Mouse (Mus musculus): ENCODE data around the gene Fam98b. TPM values are rescaled to one million over a fixed set of nuclear protein-coding genes. Genes with fewer than 3 reads are reported as not detected.

The Fam98b gene
- polyA plus RNA-seq, 1 experiment from 2014 or later, result 14.7 TPM

GRCm38 (mm10) chr2:117222651-117223050 is 26.9 kb upstream of the Fam98b start:
- no peak overlapping the region for H3K9ac ChIP-seq (replicated peaks; ENCODE audit: low read depth, low read length)
- H3K9me3 ChIP-seq (ENCODE audit: control insufficient read depth, low read length), result no peaks in the 10 kb centered on the region
- H3K4me2 ChIP-seq (ENCODE audit: low read length), result no peak overlapping the region
- no peak for ATAC-seq
- H3K36me3 ChIP-seq (ENCODE audit: control insufficient read depth, insufficient read depth), result no peaks in the 10 kb centered on the region
- no peak overlapping the region for H3K4me3 ChIP-seq (replicated peaks; ENCODE audit: low read length)
- no peaks in the 10 kb centered on the region for H3K27me3 ChIP-seq (replicated peaks; ENCODE audit: control insufficient read depth, insufficient read depth, low read length)
- peaks cover 3% of the 10 kb centered on the region; the same call in 1 of the 2 replicates for H3K4me1 ChIP-seq (replicated peaks; ENCODE audit: control insufficient read depth, insufficient read depth, low read length)
- H3K27ac ChIP-seq (ENCODE audit: low read length), result no peak overlapping the region
- 87% methylated on average over 9 of the region's 9 CpGs for WGBS

- no peak overlapping the region; the same call in 1 of the 2 replicates for H3K9ac ChIP-seq (replicated peaks; ENCODE audit: low read depth, low read length)
These were observed 20.9 kb upstream of the Fam98b start for GRCm38 (mm10) chr2:117228601-117229125.

GRCm38 (mm10) chr2:117230261-117230660 is 19.3 kb upstream of the Fam98b start:
- H3K9me3 ChIP-seq (ENCODE audit: control insufficient read depth, low read length), result no peaks in the 10 kb centered on the region
- H3K4me3 ChIP-seq (replicated peaks; ENCODE audit: low read length), result no peak overlapping the region
- no peak for ATAC-seq
- H3K9ac ChIP-seq (replicated peaks; ENCODE audit: low read depth, low read length), result no peak overlapping the region
- no peak overlapping the region for H3K27ac ChIP-seq (ENCODE audit: low read length)
- H3K4me1 ChIP-seq (replicated peaks; ENCODE audit: control insufficient read depth, insufficient read depth, low read length), result peaks cover 8% of the 10 kb centered on the region; the same call in 1 of the 2 replicates
- no peaks in the 10 kb centered on the region for H3K27me3 ChIP-seq (replicated peaks; ENCODE audit: control insufficient read depth, insufficient read depth, low read length)
- WGBS, result 83% methylated on average over 7 of the region's 7 CpGs
- no peaks in the 10 kb centered on the region for H3K36me3 ChIP-seq (ENCODE audit: control insufficient read depth, insufficient read depth)
- H3K4me2 ChIP-seq (ENCODE audit: low read length), result no peak overlapping the region

More at GRCm38 (mm10) chr2:117228601-117229125, 20.9 kb upstream of the Fam98b start:
- Histone ChIP-seq H3K4me2 (ENCODE audit: low read length) (no peak overlapping the region; the same call in 1 of the 2 replicates), H3K27me3 (replicated peaks; ENCODE audit: control insufficient read depth, insufficient read depth, low read length) (no peaks in the 10 kb centered on the region), H3K27ac (ENCODE audit: low read length) (peak overlapping the region; percentile 74), H3K36me3 (ENCODE audit: control insufficient read depth, insufficient read depth) (no peaks in the 10 kb centered on the region), H3K4me1 (replicated peaks; ENCODE audit: control insufficient read depth, insufficient read depth, low read length) (peaks cover 8% of the 10 kb centered on the region; the same call in 1 of the 2 replicates), H3K4me3 (replicated peaks; ENCODE audit: low read length) (no peak overlapping the region), H3K9me3 (ENCODE audit: control insufficient read depth, low read length) (no peaks in the 10 kb centered on the region)
- 34% methylated on average over 11 of the region's 11 CpGs for WGBS
- peak; percentile 84 for ATAC-seq

DNA sequence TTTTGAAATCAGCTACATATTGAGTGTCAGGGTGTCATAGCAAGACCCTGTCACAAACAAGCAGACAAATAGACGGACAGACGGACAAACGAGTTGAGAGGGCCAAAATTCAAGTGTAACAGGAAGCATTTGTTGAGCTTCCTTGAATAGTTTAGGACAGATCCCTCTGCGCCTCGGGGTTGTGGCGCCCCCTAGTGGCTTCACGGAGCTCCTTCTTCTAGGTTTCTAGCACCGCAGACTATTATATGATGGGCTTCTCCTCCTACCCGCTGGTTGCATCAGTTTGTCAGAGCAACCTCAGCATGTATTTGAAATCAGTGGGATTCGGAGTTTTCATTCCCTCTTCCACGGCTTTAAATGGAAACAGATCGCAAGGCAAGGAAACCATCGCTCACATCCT is 18.3 kb upstream of the Fam98b start:
- Histone ChIP-seq H3K4me3 (replicated peaks; ENCODE audit: low read length) (no peak overlapping the region), H3K9ac (replicated peaks; ENCODE audit: low read depth, low read length) (no peak overlapping the region), H3K4me2 (ENCODE audit: low read length) (no peak overlapping the region), H3K9me3 (ENCODE audit: control insufficient read depth, low read length) (no peaks in the 10 kb centered on the region), H3K36me3 (ENCODE audit: control insufficient read depth, insufficient read depth) (no peaks in the 10 kb centered on the region), H3K4me1 (replicated peaks; ENCODE audit: control insufficient read depth, insufficient read depth, low read length) (peaks cover 8% of the 10 kb centered on the region; the same call in 1 of the 2 replicates), H3K27ac (ENCODE audit: low read length) (no peak overlapping the region), H3K27me3 (replicated peaks; ENCODE audit: control insufficient read depth, insufficient read depth, low read length) (no peaks in the 10 kb centered on the region)
- 9% methylated on average over 13 of the region's 13 CpGs for WGBS
- peak; percentile 79 for ATAC-seq

- Histone ChIP-seq H3K4me3 (replicated peaks; ENCODE audit: low read length) (no peak overlapping the region), H3K36me3 (ENCODE audit: control insufficient read depth, insufficient read depth) (no peaks in the 10 kb centered on the region), H3K4me2 (ENCODE audit: low read length) (no peak overlapping the region), H3K9me3 (ENCODE audit: control insufficient read depth, low read length) (no peaks in the 10 kb centered on the region), H3K27ac (ENCODE audit: low read length) (no peak overlapping the region), H3K4me1 (replicated peaks; ENCODE audit: control insufficient read depth, insufficient read depth, low read length) (no peaks in the 10 kb centered on the region), H3K27me3 (replicated peaks; ENCODE audit: control insufficient read depth, insufficient read depth, low read length) (no peaks in the 10 kb centered on the region), H3K9ac (replicated peaks; ENCODE audit: low read depth, low read length) (no peak overlapping the region)
- WGBS, result 74% methylated on average over 4 of the region's 4 CpGs
- no peak for ATAC-seq
These were observed 7.6 kb upstream of the Fam98b start for GRCm38 (mm10) chr2:117241953-117242352.

DNA sequence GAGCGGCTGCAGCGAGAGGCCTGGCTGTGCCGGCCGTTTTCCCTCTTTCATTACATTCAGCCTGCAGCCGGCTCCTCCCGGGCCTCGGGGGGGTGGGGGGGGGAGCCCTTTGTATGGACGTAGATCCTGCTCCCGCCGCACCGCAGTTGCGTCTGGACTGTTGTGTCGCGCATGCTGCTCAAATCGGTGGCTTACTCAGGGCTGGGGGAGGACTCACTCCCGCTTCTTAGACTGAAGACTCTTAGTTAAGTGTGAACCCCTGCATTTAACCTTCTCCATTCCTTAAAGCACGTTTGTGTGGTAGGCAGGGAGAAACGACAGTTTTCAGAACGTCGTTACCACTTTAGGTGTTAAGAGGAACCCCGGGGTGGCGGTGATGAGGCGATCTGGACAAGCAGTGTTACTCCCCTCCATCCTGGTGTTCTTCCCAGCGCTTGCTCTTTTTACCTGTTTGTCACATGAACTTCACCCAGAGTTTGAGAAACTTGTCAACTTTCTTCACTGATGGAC is 517 bp downstream of the Fam98b start:
- WGBS, result 0% methylated on average over 24 of the region's 24 CpGs
- peak; percentile 71 for ATAC-seq
- H3K9me3 ChIP-seq (ENCODE audit: control insufficient read depth, low read length), result no peaks in the 10 kb centered on the region
- peaks cover 11% of the 10 kb centered on the region for H3K4me1 ChIP-seq (replicated peaks; ENCODE audit: control insufficient read depth, insufficient read depth, low read length)
- no peaks in the 10 kb centered on the region for H3K27me3 ChIP-seq (replicated peaks; ENCODE audit: control insufficient read depth, insufficient read depth, low read length)
- no peaks in the 10 kb centered on the region for H3K36me3 ChIP-seq (ENCODE audit: control insufficient read depth, insufficient read depth)
- H3K9ac ChIP-seq (replicated peaks; ENCODE audit: low read depth, low read length), result peak overlapping the region; percentile 86
- H3K4me3 ChIP-seq (replicated peaks; ENCODE audit: low read length), result peak overlapping the region; percentile 61
- peak overlapping the region; percentile 84 for H3K4me2 ChIP-seq (ENCODE audit: low read length)
- peak overlapping the region; percentile 75 for H3K27ac ChIP-seq (ENCODE audit: low read length)

GRCm38 (mm10) chr2:117255415-117255814 is 5.9 kb downstream of the Fam98b start:
- peaks cover 8% of the 10 kb centered on the region for H3K4me1 ChIP-seq (replicated peaks; ENCODE audit: control insufficient read depth, insufficient read depth, low read length)
- no peak for ATAC-seq
- no peak overlapping the region for H3K4me3 ChIP-seq (replicated peaks; ENCODE audit: low read length)
- no peak overlapping the region for H3K9ac ChIP-seq (replicated peaks; ENCODE audit: low read depth, low read length)
- no peak overlapping the region for H3K4me2 ChIP-seq (ENCODE audit: low read length)
- H3K9me3 ChIP-seq (ENCODE audit: control insufficient read depth, low read length), result no peaks in the 10 kb centered on the region
- 84% methylated on average over 2 of the region's 2 CpGs for whole genome bisulfite sequencing
- H3K27ac ChIP-seq (ENCODE audit: low read length), result no peak overlapping the region
- H3K27me3 ChIP-seq (replicated peaks; ENCODE audit: control insufficient read depth, insufficient read depth, low read length), result no peaks in the 10 kb centered on the region
- peaks cover 2% of the 10 kb centered on the region; the same call in 1 of the 2 replicates for H3K36me3 ChIP-seq (ENCODE audit: control insufficient read depth, insufficient read depth)

- Histone ChIP-seq H3K9me3 (ENCODE audit: control insufficient read depth, low read length) (no peaks in the 10 kb centered on the region), H3K4me3 (replicated peaks; ENCODE audit: low read length) (no peak overlapping the region), H3K9ac (replicated peaks; ENCODE audit: low read depth, low read length) (no peak overlapping the region), H3K27ac (ENCODE audit: low read length) (no peak overlapping the region), H3K4me1 (replicated peaks; ENCODE audit: control insufficient read depth, insufficient read depth, low read length) (no peaks in the 10 kb centered on the region), H3K27me3 (replicated peaks; ENCODE audit: control insufficient read depth, insufficient read depth, low read length) (no peaks in the 10 kb centered on the region), H3K4me2 (ENCODE audit: low read length) (no peak overlapping the region), H3K36me3 (ENCODE audit: control insufficient read depth, insufficient read depth) (peaks cover 5% of the 10 kb centered on the region)
- ATAC-seq, result no peak
- WGBS, result 92% methylated on average over 1 of the region's 1 CpGs
These were observed 8.1 kb downstream of the Fam98b start for GRCm38 (mm10) chr2:117257617-117258016.

DNA sequence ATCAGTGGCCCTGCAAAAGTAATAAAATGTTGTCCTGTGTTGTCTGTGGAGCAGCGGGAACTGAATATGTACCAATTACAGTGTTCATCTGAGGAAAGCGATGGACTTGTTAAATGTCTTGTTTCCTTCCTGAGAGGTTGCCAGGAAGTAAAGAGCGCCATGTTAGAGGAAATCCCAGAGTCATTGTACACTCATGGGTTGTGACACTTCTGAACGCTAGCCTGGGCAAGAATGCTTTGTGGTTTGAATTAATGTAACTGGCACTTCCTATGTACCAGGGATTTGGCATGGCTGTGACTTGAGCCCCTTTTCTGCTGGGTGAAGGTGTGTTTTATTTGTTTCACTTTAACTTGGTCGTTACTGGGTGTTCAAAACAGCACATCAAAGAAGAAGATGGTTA is 12.6 kb downstream of the Fam98b start:
- Histone ChIP-seq H3K4me3 (replicated peaks; ENCODE audit: low read length) (no peak overlapping the region), H3K4me1 (replicated peaks; ENCODE audit: control insufficient read depth, insufficient read depth, low read length) (no peaks in the 10 kb centered on the region), H3K4me2 (ENCODE audit: low read length) (no peak overlapping the region), H3K27ac (ENCODE audit: low read length) (no peak overlapping the region), H3K9me3 (ENCODE audit: control insufficient read depth, low read length) (no peaks in the 10 kb centered on the region), H3K27me3 (replicated peaks; ENCODE audit: control insufficient read depth, insufficient read depth, low read length) (no peaks in the 10 kb centered on the region), H3K9ac (replicated peaks; ENCODE audit: low read depth, low read length) (no peak overlapping the region), H3K36me3 (ENCODE audit: control insufficient read depth, insufficient read depth) (peaks cover 5% of the 10 kb centered on the region)
- WGBS, result 92% methylated on average over 5 of the region's 5 CpGs
- no peak for ATAC-seq

Measured in forebrain, embryonic 16.5 days (tissue).